Mouse (Mus musculus): ENCODE results near the gene Gpr35. TPM values are rescaled to one million over a fixed set of nuclear protein-coding genes. Genes with fewer than 3 reads are reported as not detected.

The Gpr35 gene
- total and polyA plus RNA-seq, 3 experiments = 0.21 to 1.7 (median 0.44) TPM

DNA sequence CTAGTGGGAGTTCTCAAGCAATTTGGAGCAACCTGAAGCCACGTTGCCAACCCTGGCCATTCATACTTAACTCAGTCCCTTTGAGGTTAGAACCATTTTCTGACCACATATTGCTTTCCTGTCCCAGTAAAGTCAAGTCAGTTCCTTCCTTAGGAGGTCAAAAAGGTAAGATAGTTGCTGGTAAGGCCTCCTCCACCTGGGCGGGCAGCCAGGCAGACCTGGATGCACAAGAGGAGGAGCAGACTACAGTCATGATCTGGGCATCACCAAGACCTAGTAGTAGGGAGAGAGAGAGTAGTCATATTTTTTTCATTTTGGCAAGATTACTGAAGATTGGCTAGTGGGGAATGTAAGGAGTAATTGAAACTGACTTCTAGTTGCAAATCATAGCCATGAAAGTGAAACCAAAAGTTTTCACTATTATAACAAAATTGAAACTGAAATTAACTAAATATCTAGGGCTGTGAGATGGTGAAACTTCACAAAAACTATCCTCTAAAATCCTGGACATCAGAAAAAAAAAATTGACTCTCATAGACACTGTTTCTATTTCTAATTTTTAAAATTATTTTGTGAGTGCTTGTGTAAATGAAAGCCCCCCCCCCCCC is 44.9 kb upstream of the Gpr35 start (continued):
- TF ChIP-seq ZMIZ1 (IDR thresholded peaks at IDR 0.05; ENCODE audit: low read depth, low read length) (no peak), POLR2AphosphoS2 (IDR thresholded peaks at IDR 0.05; ENCODE audit: low read depth, low read length) (no peak)

DNA sequence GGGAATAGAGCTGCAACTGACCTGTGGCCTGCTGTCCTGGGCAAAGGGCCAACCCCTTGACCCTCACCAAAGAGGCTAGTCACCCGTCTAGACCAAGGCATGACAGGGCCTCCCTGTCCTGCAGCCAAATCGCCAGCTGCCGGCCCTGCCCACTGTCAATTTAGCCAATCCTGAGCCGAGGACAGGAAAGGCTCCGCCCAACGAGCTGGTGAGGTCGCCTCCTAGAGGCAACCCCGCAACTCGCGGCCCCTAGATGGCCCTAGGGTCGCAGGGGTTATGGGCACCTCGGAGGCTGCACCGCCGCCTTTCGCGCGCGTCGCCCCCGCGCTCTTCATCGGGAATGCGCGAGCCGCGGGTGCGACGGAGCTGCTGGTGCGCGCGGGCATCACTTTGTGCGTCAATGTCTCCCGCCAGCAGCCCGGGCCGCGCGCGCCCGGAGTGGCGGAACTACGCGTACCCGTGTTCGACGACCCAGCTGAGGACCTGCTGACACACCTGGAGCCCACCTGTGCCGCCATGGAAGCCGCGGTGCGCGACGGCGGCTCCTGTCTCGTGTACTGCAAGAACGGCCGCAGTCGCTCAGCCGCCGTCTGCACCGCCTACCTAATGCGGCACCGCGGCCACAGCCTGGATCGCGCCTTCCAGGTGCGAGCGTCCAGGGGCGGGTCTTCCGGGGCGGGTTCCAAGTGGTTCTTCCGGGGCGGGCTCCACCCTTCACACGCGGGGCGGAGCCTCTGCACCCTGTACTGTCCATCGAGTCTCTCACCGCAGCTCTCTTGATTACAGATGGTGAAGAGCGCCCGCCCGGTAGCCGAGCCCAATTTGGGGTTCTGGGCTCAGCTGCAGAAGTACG is 43.7 kb upstream of the Gpr35 start, which contains the start of gene Dusp28:
Dusp28 (plus strand) TSS at position 203 of the 853 bp plus-strand sequence.
- Histone ChIP-seq H3K4me3 (replicated peaks in 1 of 3; ENCODE audit: low read depth in 2 of 3, low read length in 2 of 3, poor library complexity in 1 of 3) (peak within 1 kb of the TSS; percentile 57 to 91 (median 79)), H3K27ac (ENCODE audit: insufficient read depth, low read depth) (peak within 1 kb of the TSS; percentile 71), H3K4me2 (ENCODE audit: insufficient read depth, low read depth, poor library complexity, severe bottlenecking) (peak within 1 kb of the TSS; percentile 92), H3K36me3 (replicated peaks in 1 of 2; ENCODE audit: control insufficient read depth in 1 of 2, insufficient read depth in 1 of 2, low read length in 1 of 2) (peaks cover 0 to 7% of the 10 kb centered on the region in 2 experiments), H3K9me3 (replicated peaks; ENCODE audit: low read length) (peaks cover 2% of the 10 kb centered on the region), H3K27me3 (replicated peaks) (peaks cover 11% of the 10 kb centered on the region), H3K79me2 (replicated peaks; ENCODE audit: control insufficient read depth, extremely low read depth, insufficient read depth, poor library complexity, severe bottlenecking) (no peaks in the 10 kb centered on the region), H3K4me1 (ENCODE audit: control insufficient read depth in 1 of 2, insufficient read depth in 2 of 2) (peaks cover 16 to 35% of the 10 kb centered on the region in 2 experiments), H3K9ac (ENCODE audit: insufficient read depth, low read depth) (peak within 1 kb of the TSS; percentile 70)
- dilution Hi-C loops (cut with MboI; ENCODE audit: extremely low pct_ligation_motif_present, extremely low pct_unique_long_range_greater_than_20kb, low sequenced_read_pairs) = no loop called here
- peak; percentile 86 for DNase-seq (ENCODE audit: extremely low read depth)
- in situ Hi-C loops (cut with MboI; ENCODE audit: low pct_ligation_motif_present, low pct_unique_long_range_greater_than_20kb, low sequenced_read_pairs) = no loop called here
- TF ChIP-seq USF2 (conservative IDR thresholded peaks at IDR 0.05; ENCODE audit: low read depth, low read length) (no peak), CHD1 (IDR thresholded peaks at IDR 0.05; ENCODE audit: low read depth, low read length) (no peak), NELFE (IDR thresholded peaks at IDR 0.05; ENCODE audit: low read depth, low read length) (peak; percentile 71), MEF2A (IDR thresholded peaks at IDR 0.05; ENCODE audit: borderline replicate concordance, low read depth, low read length) (0 out of 2 replicates have a peak, but pooled peaks have one; percentile 12), IRF4 (IDR thresholded peaks at IDR 0.05; ENCODE audit: low read depth, low read length) (peak; percentile 46; the same call in 1 of the 2 replicates), POLR2A (IDR thresholded peaks at IDR 0.05; ENCODE audit: low read depth, low read length) (peak; percentile 83), HCFC1 (IDR thresholded peaks at IDR 0.05; ENCODE audit: low read depth, low read length) (peak; percentile 75), TCF12 (IDR thresholded peaks at IDR 0.05; ENCODE audit: low read depth, low read length) (peak; percentile 71; the same call in 1 of the 2 replicates), CTCF (conservative IDR thresholded peaks at IDR 0.05 in 1 of 2, IDR thresholded peaks at IDR 0.05 in 1 of 2; ENCODE audit: low read depth in 2 of 2, low read length in 2 of 2) (peak in 1 of 2 experiments; percentile 61; a peak in 2 of 4 replicates), ZKSCAN1 (IDR thresholded peaks at IDR 0.05; ENCODE audit: borderline replicate concordance, low read depth, low read length) (no peak), KAT2A (IDR thresholded peaks at IDR 0.05; ENCODE audit: insufficient replicate concordance, low read length) (peak; percentile 67; the same call in 1 of the 2 replicates), ZMIZ1 (IDR thresholded peaks at IDR 0.05; ENCODE audit: low read depth, low read length) (peak; percentile 83), MAFK (IDR thresholded peaks at IDR 0.05; ENCODE audit: insufficient replicate concordance, low read length) (no peak), SIN3A (IDR thresholded peaks at IDR 0.05; ENCODE audit: low read length) (peak; percentile 84), NRF1 (IDR thresholded peaks at IDR 0.05; ENCODE audit: low read depth, low read length) (peak; percentile 41; the same call in 1 of the 2 replicates), MAX (IDR thresholded peaks at IDR 0.05; ENCODE audit: low read length) (0 out of 2 replicates have a peak, but pooled peaks have one; percentile 51), ELF1 (IDR thresholded peaks at IDR 0.05; ENCODE audit: low read depth, low read length) (peak; percentile 79), TBP (conservative IDR thresholded peaks at IDR 0.05; ENCODE audit: low read depth, low read length) (0 out of 2 replicates have a peak, but pooled peaks have one; percentile 28)

Measured in CH12.LX (cell line).